Mouse (Mus musculus): ENCODE measurements around the gene Upk3a. TPM values are rescaled to one million over a fixed set of nuclear protein-coding genes. Genes with fewer than 3 reads are reported as not detected.

The Upk3a gene
- polyA plus RNA-seq, 1 experiment from 2014 or later = not detected

GRCm38 (mm10) chr15:85047865-85048264 is 30.9 kb downstream of the Upk3a start:
- no peak for DNase-seq (ENCODE audit: low read depth, low spot score)
- ATAC-seq = no peak
- H3K27me3 ChIP-seq = no peaks in the 10 kb centered on the region
- no peak for TF ChIP-seq CTCF (IDR thresholded peaks at IDR 0.05)
- in situ Hi-C loops (cut with MboI; ENCODE audit: low pct_unique_long_range_greater_than_20kb) = no loop called here
- ChIA-PET POLR2A (no interaction called here), CTCF (interaction anchor here (1.2 kb wide), 1 partner anchor 12 kb away, joined by 3 read pairs; no protein-coding TSS in a partner anchor)

GRCm38 (mm10) chr15:85049758-85050157 is 32.8 kb downstream of the Upk3a start:
- ChIA-PET CTCF (no interaction called here), POLR2A (no interaction called here)
- H3K27me3 ChIP-seq = no peaks in the 10 kb centered on the region
- no peak for DNase-seq (ENCODE audit: low read depth, low spot score)
- in situ Hi-C loops (cut with MboI; ENCODE audit: low pct_unique_long_range_greater_than_20kb) = no loop called here
- no peak for TF ChIP-seq CTCF (IDR thresholded peaks at IDR 0.05)
- no peak for ATAC-seq

- no peak for TF ChIP-seq CTCF (IDR thresholded peaks at IDR 0.05)
- no peaks in the 10 kb centered on the region for H3K27me3 ChIP-seq
- ATAC-seq (no peak), DNase-seq (ENCODE audit: low read depth, low spot score) (no peak)
- ChIA-PET POLR2A (no interaction called here), CTCF (no interaction called here)
- in situ Hi-C loops (cut with MboI; ENCODE audit: low pct_unique_long_range_greater_than_20kb) = no loop called here
These were observed 37.2 kb downstream of the Upk3a start for GRCm38 (mm10) chr15:85054098-85054497.

GRCm38 (mm10) chr15:85055186-85055585 is 38.2 kb downstream of the Upk3a start:
- in situ Hi-C loops (cut with MboI; ENCODE audit: low pct_unique_long_range_greater_than_20kb) = no loop called here
- DNase-seq (ENCODE audit: low read depth, low spot score) (no peak), ATAC-seq (no peak)
- ChIA-PET POLR2A (interaction anchor here (0.7 kb wide), 1 partner anchor 10 kb away, joined by 3 read pairs; no protein-coding TSS in a partner anchor), CTCF (interaction anchor here (0.7 to 2.7 kb wide), 2 partner anchors 12 to 60 kb away, joined by 3 to 8 read pairs; no protein-coding TSS in a partner anchor)
- TF ChIP-seq CTCF (IDR thresholded peaks at IDR 0.05) = no peak
- H3K27me3 ChIP-seq = no peaks in the 10 kb centered on the region

- no peak for DNase-seq (ENCODE audit: low read depth, low spot score)
- no peaks in the 10 kb centered on the region for H3K27me3 ChIP-seq
- ChIA-PET CTCF (interaction anchor here (0.7 to 2.1 kb wide), 2 partner anchors 21 to 67 kb away, joined by 3 to 6 read pairs; no protein-coding TSS in a partner anchor), POLR2A (no interaction called here)
- ATAC-seq = no peak
- in situ Hi-C loops (cut with MboI; ENCODE audit: low pct_unique_long_range_greater_than_20kb) = no loop called here
- TF ChIP-seq CTCF (IDR thresholded peaks at IDR 0.05) = no peak
These were observed 46.5 kb downstream of the Upk3a start for GRCm38 (mm10) chr15:85063421-85063820.

GRCm38 (mm10) chr15:85070561-85070960 is 53.6 kb downstream of the Upk3a start:
- in situ Hi-C loops (cut with MboI; ENCODE audit: low pct_unique_long_range_greater_than_20kb) = loop anchor here (5.0 to 10.0 kb wide), 3 partner anchors 68 to 316 kb away; no protein-coding TSS in a partner anchor

More at GRCm38 (mm10) chr15:85070561-85070960, 53.6 kb downstream of the Upk3a start:
- POLR2A ChIA-PET = interaction anchor here (0.6 kb wide), 1 partner anchor 84 kb away, joined by 3 read pairs; no protein-coding TSS in a partner anchor
- DNase-seq (ENCODE audit: low read depth, low spot score) (peak; percentile 24), ATAC-seq (no peak)
- CTCF ChIA-PET = interaction anchor here (0.8 to 2.1 kb wide), 19 partner anchors 10 to 316 kb away, joined by 3 to 11 read pairs (median 3); partner anchors contain the start of gene Upk3a
- TF ChIP-seq CTCF (IDR thresholded peaks at IDR 0.05) = peak; percentile 90
- no peaks in the 10 kb centered on the region for H3K27me3 ChIP-seq

Other genes with a start within 250 kb of the Upk3a start
- 1.8 TPM for gene Phf21b, start 161.1 kb upstream of the Upk3a start, polyA plus RNA-seq (2021)
- 0.18 TPM for gene Gm29666, start 97.1 kb upstream of the Upk3a start, polyA plus RNA-seq (2021)
- gene Nup50, start 93.7 kb upstream of the Upk3a start, polyA plus RNA-seq (2021) = 41.5 TPM
- gene 5031439G07Rik, start 28.6 kb upstream of the Upk3a start, polyA plus RNA-seq (2021) = 85.7 TPM
- gene Fam118a, start 11.8 kb downstream of the Upk3a start, polyA plus RNA-seq (2021) = 51.2 TPM
- 0.01 TPM for gene Smc1b, start 114.8 kb downstream of the Upk3a start, polyA plus RNA-seq (2021)
- gene Ribc2, start 114.9 kb downstream of the Upk3a start, polyA plus RNA-seq (2021) = not detected
- 11.6 TPM for gene Fbln1, start 188.8 kb downstream of the Upk3a start, polyA plus RNA-seq (2021)